Mouse (Mus musculus) embryo, embryonic 9.5 days (tissue): ENCODE data around the gene Cit.

Source experiments
- DNase-seq: peaks from one replicate; pipeline ENCODE4 v3.0.0-alpha.2; 2017; ENCODE audit errors: extremely low spot score

Gene Cit

GRCm38 (mm10) chr5:115915481-115915880 is 70.4 kb downstream of the Cit start:
- no peak for DNase-seq

- DNase-seq: no peak
Measured at GRCm38 (mm10) chr5:115917960-115918359, 72.9 kb downstream of the Cit start.

- no peak for DNase-seq
Measured at GRCm38 (mm10) chr5:115918597-115919351, 73.7 kb downstream of the Cit start.

GRCm38 (mm10) chr5:115921990-115922389 is 76.9 kb downstream of the Cit start:
- DNase-seq: peak; percentile 38

- DNase-seq: no peak
Measured at GRCm38 (mm10) chr5:115924946-115925345, 79.9 kb downstream of the Cit start.

GRCm38 (mm10) chr5:115928786-115929507 is 83.9 kb downstream of the Cit start:
- no peak for DNase-seq

GRCm38 (mm10) chr5:115932325-115932724 is 87.2 kb downstream of the Cit start:
- DNase-seq: no peak

GRCm38 (mm10) chr5:115936851-115937250 is 91.8 kb downstream of the Cit start:
- no peak for DNase-seq

- DNase-seq: no peak
Measured at GRCm38 (mm10) chr5:115937566-115937965, 92.5 kb downstream of the Cit start.

GRCm38 (mm10) chr5:115938999-115939398 is 93.9 kb downstream of the Cit start:
- DNase-seq: no peak

- DNase-seq: no peak
Measured at GRCm38 (mm10) chr5:115942389-115942788, 97.3 kb downstream of the Cit start.

- DNase-seq: no peak
Measured at GRCm38 (mm10) chr5:115944791-115945490, 99.9 kb downstream of the Cit start.

- DNase-seq: no peak
Measured at GRCm38 (mm10) chr5:115947622-115948353, 102.7 kb downstream of the Cit start.

- no peak for DNase-seq
Measured at GRCm38 (mm10) chr5:115950936-115951335, 105.9 kb downstream of the Cit start.

GRCm38 (mm10) chr5:115953173-115953572 is 108.1 kb downstream of the Cit start:
- DNase-seq: no peak

GRCm38 (mm10) chr5:115954084-115954483 is 109.0 kb downstream of the Cit start:
- no peak for DNase-seq

- no peak for DNase-seq
Measured at GRCm38 (mm10) chr5:115954549-115954948, 109.5 kb downstream of the Cit start.

GRCm38 (mm10) chr5:115955131-115955530 is 110.1 kb downstream of the Cit start:
- DNase-seq: no peak

- DNase-seq: no peak
Measured at GRCm38 (mm10) chr5:115956048-115956447, 111.0 kb downstream of the Cit start.

GRCm38 (mm10) chr5:115957177-115957576 is 112.1 kb downstream of the Cit start:
- no peak for DNase-seq

- no peak for DNase-seq
Measured at GRCm38 (mm10) chr5:115958344-115958743, 113.3 kb downstream of the Cit start.

- DNase-seq: no peak
Measured at GRCm38 (mm10) chr5:115958814-115959213, 113.7 kb downstream of the Cit start.
